Mouse (Mus musculus) right cerebral cortex, postnatal 10 days (tissue): Measurements from ENCODE around the gene Spink2.
"Not testable (repeated sequence)": the region's sequence is repeated elsewhere in the genome, so short reads cannot be mapped to it uniquely, and the experiment has no call there.

Source experiments
- DNase-seq, 2 experiments: peaks; one replicate each; pipeline ENCODE4 v3.0.0; 2021; ENCODE audit warnings: low spot score in 2 of 2

The Spink2 gene

GRCm38 (mm10) chr5:77200695-77201094 lies 10.6 kb downstream of the Spink2 start:
- no peak for DNase-seq

- DNase-seq, result peak in 1 of 2 experiments; percentile 33
Measured at GRCm38 (mm10) chr5:77193951-77194350, 17.3 kb downstream of the Spink2 start.

GRCm38 (mm10) chr5:77193266-77193665 lies 18.0 kb downstream of the Spink2 start:
- DNase-seq, result no peak

GRCm38 (mm10) chr5:77191631-77192030 lies 19.6 kb downstream of the Spink2 start:
- DNase-seq, result no peak

- no peak for DNase-seq
Measured at GRCm38 (mm10) chr5:77191106-77191505, 20.2 kb downstream of the Spink2 start.

DNA sequence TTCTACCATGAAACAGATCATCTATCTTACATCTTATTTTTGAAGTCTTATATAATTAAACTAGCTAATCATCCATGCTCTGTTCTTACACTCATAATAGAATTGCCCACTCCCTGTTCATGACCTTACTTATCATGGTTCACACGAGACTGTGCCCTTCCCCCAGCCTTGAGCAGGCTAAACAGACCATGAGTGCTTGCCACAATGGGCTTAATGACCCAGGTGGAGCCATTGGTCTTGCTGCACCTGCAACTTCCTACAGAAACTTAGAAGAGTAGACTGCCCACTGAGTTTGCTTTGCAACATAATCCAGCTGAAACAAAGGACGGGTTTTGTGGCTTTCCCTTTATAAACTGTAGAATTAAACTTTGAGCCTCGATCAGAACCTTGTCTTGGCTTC lies 22.5 kb downstream of the Spink2 start:
- no peak for DNase-seq

- no peak for DNase-seq
Measured at GRCm38 (mm10) chr5:77185351-77185750, 25.9 kb downstream of the Spink2 start.

- not testable (repeated sequence) for DNase-seq
Measured at GRCm38 (mm10) chr5:77183876-77184275, 27.4 kb downstream of the Spink2 start.

- no peak for DNase-seq
Measured at GRCm38 (mm10) chr5:77183338-77183737, 27.9 kb downstream of the Spink2 start.

GRCm38 (mm10) chr5:77181508-77181907 lies 29.8 kb downstream of the Spink2 start:
- no peak for DNase-seq

DNA sequence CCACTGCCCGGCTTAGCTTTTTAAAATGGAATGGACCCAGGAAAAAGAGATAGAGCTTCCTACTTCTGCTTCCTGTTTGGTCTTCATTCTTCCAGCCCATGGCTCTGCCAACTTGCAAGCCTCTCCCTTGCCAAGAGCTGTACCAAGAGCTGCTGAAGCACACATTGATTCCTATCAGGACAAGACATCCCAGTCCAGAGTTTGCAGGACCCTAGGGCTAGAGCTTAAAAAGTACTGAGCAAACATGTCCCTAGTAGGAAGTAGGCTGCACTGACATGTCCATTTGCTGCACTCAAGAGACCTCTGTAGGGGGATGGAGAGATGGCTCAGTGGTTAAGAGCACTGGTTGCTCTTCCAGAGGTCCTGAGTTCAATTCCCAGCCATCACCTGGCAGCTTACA lies 32.3 kb downstream of the Spink2 start:
- no peak for DNase-seq

GRCm38 (mm10) chr5:77178008-77178407 lies 33.3 kb downstream of the Spink2 start:
- DNase-seq, result no peak

GRCm38 (mm10) chr5:77174779-77175178 lies 36.5 kb downstream of the Spink2 start:
- no peak for DNase-seq

DNA sequence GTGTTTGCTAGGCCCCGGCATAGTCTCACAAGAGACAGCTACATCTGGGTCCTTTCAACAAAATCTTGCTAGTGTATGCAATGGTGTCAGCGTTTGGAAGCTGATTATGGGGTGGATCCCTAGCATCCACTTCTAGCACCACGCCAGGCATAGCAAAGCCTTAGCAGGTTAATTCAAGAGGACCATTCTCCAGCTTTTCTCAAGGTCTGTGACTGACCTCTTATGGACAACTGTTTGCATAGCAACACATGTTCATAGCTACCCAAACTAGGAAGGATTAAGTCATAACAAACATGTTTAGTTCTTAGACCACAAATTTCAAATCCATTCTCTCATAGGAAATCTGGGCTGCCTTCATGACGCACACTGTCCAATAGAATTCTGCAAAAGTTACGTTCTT lies 40.7 kb downstream of the Spink2 start:
- DNase-seq, result peak in 1 of 2 experiments; percentile 38

DNA sequence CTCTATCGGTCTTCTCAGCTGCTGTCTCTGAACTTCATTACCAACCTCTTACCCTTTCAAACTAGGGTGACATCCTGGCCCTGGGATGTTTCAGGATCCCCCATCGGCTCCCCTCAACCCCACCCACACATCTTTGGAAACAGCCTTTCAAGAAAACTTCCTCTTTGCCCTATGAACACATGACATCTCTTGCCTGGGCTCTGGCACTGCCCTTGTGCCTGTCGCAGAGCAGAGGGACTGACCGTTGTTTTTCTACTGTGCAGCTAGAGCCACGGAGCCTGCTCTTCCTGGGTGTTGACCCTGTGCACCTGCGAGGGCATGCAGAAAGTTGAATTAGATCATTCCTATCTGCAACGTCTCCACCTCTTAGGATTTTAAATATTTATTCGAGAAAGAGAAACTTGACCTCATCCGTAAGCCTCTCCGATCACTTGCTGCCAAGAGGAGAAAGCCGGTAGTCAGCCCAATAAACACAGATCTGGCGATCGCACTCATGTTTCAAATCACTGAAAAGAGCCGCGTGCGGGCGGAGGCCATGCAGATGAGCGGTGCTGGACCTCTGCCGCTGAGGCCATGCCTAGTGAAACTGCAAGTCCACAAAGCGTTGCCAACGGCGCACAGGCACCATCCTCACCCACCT lies 43.8 kb downstream of the Spink2 start:
- DNase-seq, result no peak

DNA sequence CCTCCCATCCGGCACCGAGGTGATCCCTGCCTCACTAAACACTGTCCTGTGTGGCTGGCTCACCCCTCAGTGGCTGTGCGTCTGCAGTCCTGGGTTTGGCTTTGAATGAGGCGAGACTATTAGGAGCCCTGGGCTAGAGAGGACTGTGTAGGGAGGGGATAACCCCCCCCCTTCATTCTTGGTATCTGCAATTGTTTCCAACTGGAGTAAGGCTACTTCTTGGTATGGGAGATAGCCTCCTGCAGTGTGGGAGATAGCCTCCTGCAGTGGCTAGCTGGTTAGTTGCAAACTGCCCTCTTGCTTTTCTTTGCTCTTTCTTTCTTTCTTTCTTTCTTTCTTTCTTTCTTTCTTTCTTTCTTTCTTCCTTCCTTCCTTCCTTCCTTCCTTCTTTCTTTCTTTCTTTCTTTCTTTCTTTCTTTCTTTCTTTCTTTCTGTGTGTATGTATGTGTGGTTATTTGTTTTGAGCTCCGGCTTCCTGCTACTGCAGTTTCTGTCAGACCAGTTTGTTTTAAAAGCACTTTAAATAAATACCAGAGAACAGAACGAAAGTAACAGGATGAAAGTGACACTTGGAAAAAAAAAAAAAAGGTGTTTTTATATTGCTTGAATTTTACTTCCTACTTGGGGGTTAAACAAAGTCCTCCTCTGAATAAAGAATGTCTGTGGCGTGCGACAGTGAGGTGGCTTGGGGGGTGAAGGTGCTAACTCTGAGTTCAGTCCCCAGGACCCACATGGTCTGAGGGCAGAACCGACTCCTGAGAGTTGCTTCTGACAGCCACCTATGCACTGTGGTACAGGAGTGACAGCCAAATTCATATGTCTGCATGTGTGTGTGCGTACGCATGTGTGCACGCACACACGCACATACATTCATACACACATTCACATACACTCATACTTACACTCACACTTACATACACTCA lies 45.3 kb downstream of the Spink2 start:
- DNase-seq, result no peak

DNA sequence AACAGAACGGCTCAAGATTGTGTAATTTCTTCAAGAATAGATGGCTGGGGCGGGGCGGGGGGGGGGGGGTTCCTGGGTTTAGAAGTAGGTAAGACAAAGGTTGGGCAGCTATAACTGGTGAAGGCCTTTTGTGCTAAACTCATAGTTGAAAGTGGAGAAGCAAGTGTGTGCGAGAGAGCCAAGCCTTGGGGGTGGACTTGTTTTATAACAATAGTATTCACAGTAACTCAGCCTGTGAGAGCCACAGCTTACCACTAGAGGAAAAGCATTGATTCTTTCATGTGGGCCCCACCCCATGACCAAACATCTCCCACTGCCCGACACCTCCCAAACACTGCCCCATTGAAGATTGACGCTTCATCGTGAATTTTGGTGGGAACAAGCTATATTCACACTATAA lies 47.7 kb downstream of the Spink2 start:
- no peak for DNase-seq

DNA sequence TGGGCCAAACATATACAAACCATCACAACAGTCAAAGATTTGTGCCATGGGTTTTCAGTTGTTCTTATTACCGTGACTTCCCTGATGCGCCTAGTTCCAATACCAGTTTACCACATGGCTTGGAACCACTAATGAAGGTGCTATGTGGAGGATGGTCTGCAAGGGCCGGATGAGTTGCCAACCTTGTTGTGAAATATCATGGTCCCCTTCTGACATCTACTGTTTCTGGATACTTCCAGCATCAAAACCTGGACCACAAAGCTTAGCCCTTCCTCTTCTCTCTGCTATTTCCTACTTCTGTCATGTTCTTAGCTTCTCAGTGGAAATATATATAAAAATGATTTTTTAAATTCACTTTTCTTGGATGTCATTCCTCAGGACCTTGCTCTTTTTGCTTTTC lies 48.7 kb downstream of the Spink2 start:
- DNase-seq, result no peak

- no peak for DNase-seq
Measured at GRCm38 (mm10) chr5:77157777-77158540, 53.3 kb downstream of the Spink2 start.

DNA sequence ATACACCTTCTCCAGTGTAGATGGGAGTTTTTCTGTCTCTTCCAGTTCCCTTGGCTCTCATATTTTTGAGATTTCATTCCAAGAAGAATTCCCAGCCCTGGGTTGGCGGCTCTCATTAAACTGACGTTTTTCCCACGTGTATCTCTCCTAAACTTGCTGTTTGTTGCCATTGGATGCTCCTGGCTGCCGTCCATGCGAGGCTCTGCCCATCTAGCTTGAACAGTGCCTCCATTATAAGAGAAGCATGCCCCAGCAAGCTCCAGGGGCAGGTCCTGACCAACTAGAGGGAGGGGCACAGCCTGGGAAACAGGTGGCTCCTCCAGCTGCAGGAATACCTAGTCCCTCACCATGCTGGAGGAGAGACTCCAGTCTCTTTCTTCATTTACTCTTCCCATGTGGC lies 54.3 kb downstream of the Spink2 start:
- DNase-seq, result peak; percentile 31 to 32

DNA sequence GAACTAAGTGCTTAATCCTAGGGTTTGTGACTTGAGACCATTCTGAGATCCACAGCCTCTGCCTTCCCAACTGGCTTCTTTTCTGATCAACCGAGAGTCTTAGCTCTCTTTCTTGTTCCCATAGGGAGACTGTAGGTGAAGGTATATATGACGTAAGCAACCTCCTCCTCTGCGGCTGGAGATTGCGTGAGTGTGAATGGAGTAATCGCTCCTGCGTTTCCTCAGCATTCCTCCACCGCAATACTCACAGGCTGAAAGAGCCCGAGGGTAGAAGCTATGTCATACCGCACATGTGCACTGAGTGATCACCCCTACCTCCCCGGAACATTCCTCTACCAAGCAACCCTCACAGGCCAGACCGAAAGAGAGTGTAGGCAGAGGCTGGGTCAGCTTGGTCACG lies 55.7 kb downstream of the Spink2 start:
- no peak for DNase-seq
